Mouse (Mus musculus) heart, postnatal 36 days (tissue): ENCODE data around the gene Nectin1. TPM values are rescaled to one million over a fixed set of nuclear protein-coding genes. Genes with fewer than 3 reads are reported as not detected.

Experiments
- DNase-seq, 2 experiments: peaks; one replicate each; pipeline ENCODE4 v3.0.0; 2021 to 2022
- intact Hi-C: fragments of 180-260 bp; cut with DNase I; formaldehyde crosslinking; loops from one replicate; pipeline ENCODE4 v1.15.1; 2025
- total RNA-seq, 2 experiments: library from RNA; stranded (reverse); gene quantifications; 2 replicates each; pipeline ENCODE4 v1.2.3; 2021

The Nectin1 gene
- total RNA-seq, 2 experiments from 2014 or later, result 2.6 to 3.1 TPM

GRCm38 (mm10) chr9:43845660-43846455 lies 102.1 kb downstream of the Nectin1 start:
- intact Hi-C loops, result loop anchor here (5.0 kb wide), 1 partner anchor 509 kb away; no protein-coding TSS in a partner anchor
- peak; percentile 57 to 59 for DNase-seq

DNA sequence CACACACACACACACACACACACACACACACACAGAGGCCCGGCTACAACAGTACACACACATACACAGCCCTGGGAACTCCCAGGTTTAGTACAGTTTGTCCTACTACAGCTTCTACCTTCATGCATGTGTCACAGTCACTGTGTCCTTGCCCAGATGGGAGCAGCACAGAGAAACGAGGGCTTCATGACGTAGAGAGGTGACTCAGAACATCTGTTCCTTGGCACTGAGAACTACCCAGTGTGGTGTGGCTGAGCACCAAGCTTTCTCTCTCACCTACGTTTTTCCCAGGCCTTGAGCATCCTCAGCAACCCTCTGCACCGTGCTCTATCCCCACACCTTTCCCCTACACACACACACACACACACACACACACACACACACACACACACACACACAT lies 104.1 kb downstream of the Nectin1 start:
- intact Hi-C loops, result loop anchor here (5.0 kb wide), 1 partner anchor 511 kb away; no protein-coding TSS in a partner anchor

DNA sequence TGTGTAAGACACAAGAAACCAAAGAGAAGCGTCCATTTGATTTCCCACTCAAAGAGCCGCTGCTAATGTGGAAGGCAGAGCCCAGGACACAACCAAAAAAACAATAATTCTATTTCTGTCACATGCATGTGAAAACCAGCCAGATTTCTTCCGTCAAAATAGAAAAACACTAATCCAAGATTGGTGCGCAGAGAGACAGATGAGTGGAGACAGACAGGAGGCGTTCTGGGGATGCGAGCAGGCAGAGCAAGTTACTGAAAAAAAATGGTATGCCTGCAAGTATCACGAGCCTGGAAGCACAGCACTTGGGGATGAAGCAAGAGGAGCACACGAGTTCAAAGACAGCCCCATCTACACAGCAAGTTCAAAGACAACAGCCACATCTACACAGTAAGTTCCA lies 106.5 kb downstream of the Nectin1 start:
- intact Hi-C loops, result no loop called here
- no peak for DNase-seq

More for the DNA sequence above, 104.1 kb downstream of the Nectin1 start:
- DNase-seq, result no peak

GRCm38 (mm10) chr9:43851154-43851553 lies 107.4 kb downstream of the Nectin1 start:
- DNase-seq, result no peak
- intact Hi-C loops, result no loop called here

- no peak for DNase-seq
- intact Hi-C loops, result no loop called here
Measured at GRCm38 (mm10) chr9:43855887-43856286, 112.1 kb downstream of the Nectin1 start.
